Mouse (Mus musculus): ENCODE results near the gene Entpd7. TPM values are rescaled to one million over a fixed set of nuclear protein-coding genes. Genes with fewer than 3 reads are reported as not detected.

Gene Entpd7
- polyA plus RNA-seq, 1 experiment = 5.5 TPM

- no peak for DNase-seq (ENCODE audit: low spot score)
Measured at GRCm38 (mm10) chr19:43724194-43724593, 34.7 kb downstream of the Entpd7 start.

- DNase-seq (ENCODE audit: low spot score) = no peak
Measured at GRCm38 (mm10) chr19:43724821-43725220, 35.3 kb downstream of the Entpd7 start.

GRCm38 (mm10) chr19:43726510-43727146 is 37.2 kb downstream of the Entpd7 start:
- no peak for DNase-seq (ENCODE audit: low spot score)

- DNase-seq (ENCODE audit: low spot score) = no peak
Measured at GRCm38 (mm10) chr19:43729296-43730036, 40.0 kb downstream of the Entpd7 start.

GRCm38 (mm10) chr19:43730037-43730428 is 40.6 kb downstream of the Entpd7 start:
- no peak for DNase-seq (ENCODE audit: low spot score)

- no peak for DNase-seq (ENCODE audit: low spot score)
Measured at GRCm38 (mm10) chr19:43731157-43731556, 41.7 kb downstream of the Entpd7 start.

GRCm38 (mm10) chr19:43738409-43738808 is 48.9 kb downstream of the Entpd7 start:
- no peak for DNase-seq (ENCODE audit: low spot score)

- no peak for DNase-seq (ENCODE audit: low spot score)
Measured at GRCm38 (mm10) chr19:43743401-43743800, 53.9 kb downstream of the Entpd7 start.

GRCm38 (mm10) chr19:43745740-43746139 is 56.3 kb downstream of the Entpd7 start:
- no peak for DNase-seq (ENCODE audit: low spot score)

GRCm38 (mm10) chr19:43747877-43748276 is 58.4 kb downstream of the Entpd7 start:
- DNase-seq (ENCODE audit: low spot score) = no peak

GRCm38 (mm10) chr19:43750008-43750407 is 60.5 kb downstream of the Entpd7 start:
- DNase-seq (ENCODE audit: low spot score) = no peak

- DNase-seq (ENCODE audit: low spot score) = peak; percentile 97
Measured at GRCm38 (mm10) chr19:43752489-43753225, 63.2 kb downstream of the Entpd7 start, which contains the start of the genes Cutc and Cox15. TSS of gene Cutc (plus strand) at chr19:43752996. TSS of gene Cox15 (minus strand) at chr19:43753000.

GRCm38 (mm10) chr19:43753226-43753835 is 63.9 kb downstream of the Entpd7 start:
- DNase-seq (ENCODE audit: low spot score) = peak; percentile 89

- DNase-seq (ENCODE audit: low spot score) = no peak
Measured at GRCm38 (mm10) chr19:43754237-43754636, 64.8 kb downstream of the Entpd7 start.

- DNase-seq (ENCODE audit: low spot score) = no peak
Measured at GRCm38 (mm10) chr19:43754872-43755271, 65.4 kb downstream of the Entpd7 start.

GRCm38 (mm10) chr19:43760504-43760903 is 71.0 kb downstream of the Entpd7 start:
- no peak for DNase-seq (ENCODE audit: low spot score)

- DNase-seq (ENCODE audit: low spot score) = no peak
Measured at GRCm38 (mm10) chr19:43761543-43762256, 72.2 kb downstream of the Entpd7 start.

GRCm38 (mm10) chr19:43762410-43762809 is 72.9 kb downstream of the Entpd7 start:
- DNase-seq (ENCODE audit: low spot score) = no peak

GRCm38 (mm10) chr19:43766451-43766850 is 77.0 kb downstream of the Entpd7 start:
- no peak for DNase-seq (ENCODE audit: low spot score)

- DNase-seq (ENCODE audit: low spot score) = no peak
Measured at GRCm38 (mm10) chr19:43767549-43768322, 78.3 kb downstream of the Entpd7 start.

All from urinary bladder, adult 2 months (tissue).